Mouse (Mus musculus) ES-Bruce4 (cell line): ENCODE results near the gene Pcna.

Experiments used
- CTCF ChIP-seq: IDR thresholded peaks from one replicate; pipeline ENCODE4 v1.8.1; 2011; ENCODE audit warnings: low read depth, low read length
- EP300 ChIP-seq: IDR thresholded peaks from 2 replicates; pipeline ENCODE4 v1.6.1; 2011; ENCODE audit warnings: low read depth, low read length; ENCODE audit not compliant: insufficient read depth
- POLR2A ChIP-seq: IDR thresholded peaks from one replicate; pipeline ENCODE4 v1.8.1; 2011; ENCODE audit warnings: low read length; ENCODE audit not compliant: insufficient read depth

DNA sequence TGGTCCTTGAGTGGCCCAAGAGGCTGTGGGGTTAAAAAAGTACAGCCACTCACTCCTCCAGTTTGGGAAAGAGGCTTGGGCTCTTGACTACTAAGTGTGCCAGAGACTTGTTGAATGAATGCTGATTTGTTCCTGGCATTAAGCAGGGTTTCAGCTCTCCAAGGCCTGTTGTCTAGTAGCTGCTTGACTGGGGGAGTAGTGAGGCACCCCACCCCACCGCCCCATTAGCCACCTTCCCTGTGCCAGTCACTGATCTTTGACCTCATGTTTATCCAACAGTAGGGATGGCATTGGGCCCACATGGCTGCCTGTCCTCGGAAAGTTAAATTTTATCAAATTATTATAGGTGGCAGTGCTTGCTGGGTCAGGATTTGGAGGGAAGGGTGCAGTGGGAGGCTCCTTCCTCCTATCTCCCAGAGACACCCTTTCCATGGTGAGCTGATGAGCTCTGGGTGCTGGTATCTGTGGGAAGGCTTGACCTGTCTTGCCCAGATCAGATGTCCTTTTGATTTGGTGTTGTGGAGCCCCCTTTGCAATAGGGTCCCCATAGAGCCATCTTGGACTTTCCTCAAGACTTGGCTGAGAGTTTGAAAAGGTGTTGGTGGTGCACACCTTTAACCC is 17.3 kb upstream of the Pcna start:
- no peak for TF ChIP-seq EP300
- no peak for TF ChIP-seq POLR2A
- TF ChIP-seq CTCF = no peak
